Mouse (Mus musculus) heart, embryonic 12.5 days (tissue): Measurements from ENCODE around the gene Grin3b. TPM values are rescaled to one million over a fixed set of nuclear protein-coding genes. Genes with fewer than 3 reads are reported as not detected.

Experiments
- ATAC-seq: fragments of 200-750 bp; cut with Nextera tagmentation; 2 replicates; pipeline ENCODE4 v1.8.0; 2017; ENCODE audit warnings: moderate TSS enrichment, moderate library complexity; ENCODE audit not compliant: insufficient number of reproducible peaks, low FRiP score
- H3K27ac ChIP-seq: fragments of 300-500 bp; sonication (generic); 2 replicates; pipeline ENCODE4 v1.5.1; 2016; ENCODE audit warnings: mild to moderate bottlenecking, moderate library complexity; ENCODE audit not compliant: poor library complexity, severe bottlenecking
- H3K27me3 ChIP-seq: fragments of 300-500 bp; sonication (generic); replicated peaks from 2 replicates; pipeline ENCODE4 v1.6.1; 2016; ENCODE audit warnings: mild to moderate bottlenecking, moderate library complexity
- H3K36me3 ChIP-seq: fragments of 300-500 bp; sonication (generic); 2 replicates; pipeline ENCODE4 v1.6.1; 2016; ENCODE audit warnings: mild to moderate bottlenecking, moderate library complexity
- H3K4me1 ChIP-seq: fragments of 300-500 bp; sonication (generic); replicated peaks from 2 replicates; pipeline ENCODE4 v1.6.1; 2016; ENCODE audit warnings: mild to moderate bottlenecking
- H3K4me2 ChIP-seq: fragments of 300-500 bp; sonication (generic); 2 replicates; pipeline ENCODE4 v1.6.1; 2016; ENCODE audit warnings: mild to moderate bottlenecking, moderate library complexity
- H3K4me3 ChIP-seq: fragments of 300-500 bp; sonication (generic); 2 replicates; pipeline ENCODE4 v1.5.1; 2016; ENCODE audit warnings: mild to moderate bottlenecking
- H3K9ac ChIP-seq: fragments of 300-500 bp; sonication (generic); 2 replicates; pipeline ENCODE4 v1.6.1; 2016; ENCODE audit warnings: mild to moderate bottlenecking, moderate library complexity
- H3K9me3 ChIP-seq: fragments of 300-500 bp; sonication (generic); replicated peaks from 2 replicates; pipeline ENCODE4 v1.6.1; 2016; ENCODE audit warnings: mild to moderate bottlenecking, moderate library complexity
- WGBS: fragments of 180-500 bp; shearing (Covaris S2); methylation state at CpG from one replicate; pipeline ENCODE4 v1.1.7; 2016; 5-methylcytosine and 5-hydroxymethylcytosine counted together
- polyA plus RNA-seq: library from polyadenylated mRNA; unstranded; fragments of >200 nt; fragmentation: Nextera tagmentation; extraction: Ambion mirVana; gene quantifications from 2 replicates; pipeline ENCODE4 v1.2.1, GENCODE M21; 2016

Gene Grin3b
- polyA plus RNA-seq, 1 experiment from 2014 or later: 0.29 TPM

DNA sequence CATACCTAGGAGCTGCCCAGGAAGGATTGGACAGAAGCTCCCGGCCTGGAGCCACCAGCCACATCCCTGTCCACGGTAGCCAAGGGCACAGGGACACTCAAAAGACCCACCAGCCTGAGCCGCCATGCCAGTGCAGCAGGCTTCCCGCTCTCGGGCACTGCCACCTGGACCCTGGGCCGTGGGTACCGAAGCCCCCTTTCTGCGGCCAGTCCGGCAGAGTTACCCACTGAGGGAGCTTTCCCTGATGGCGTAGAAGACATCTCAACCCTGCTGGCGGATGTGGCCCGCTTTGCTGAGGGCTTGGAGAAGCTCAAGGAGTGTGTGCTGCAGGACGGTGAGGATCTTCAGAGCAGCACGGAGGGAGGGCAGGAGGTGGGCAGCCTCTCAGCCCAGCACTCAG lies 47.3 kb downstream of the Grin3b start:
- 77% methylated on average over 14 of the region's 14 CpGs for WGBS
- Histone ChIP-seq H3K9ac (no peak overlapping the region), H3K27me3 (peaks cover 39% of the 10 kb centered on the region), H3K4me2 (peak overlapping the region; percentile 23; the same call in 1 of the 2 replicates), H3K9me3 (no peaks in the 10 kb centered on the region), H3K36me3 (peaks cover 10% of the 10 kb centered on the region; the same call in 1 of the 2 replicates), H3K4me3 (no peak overlapping the region), H3K4me1 (peaks cover 29% of the 10 kb centered on the region), H3K27ac (no peak overlapping the region)
- no peak for ATAC-seq

DNA sequence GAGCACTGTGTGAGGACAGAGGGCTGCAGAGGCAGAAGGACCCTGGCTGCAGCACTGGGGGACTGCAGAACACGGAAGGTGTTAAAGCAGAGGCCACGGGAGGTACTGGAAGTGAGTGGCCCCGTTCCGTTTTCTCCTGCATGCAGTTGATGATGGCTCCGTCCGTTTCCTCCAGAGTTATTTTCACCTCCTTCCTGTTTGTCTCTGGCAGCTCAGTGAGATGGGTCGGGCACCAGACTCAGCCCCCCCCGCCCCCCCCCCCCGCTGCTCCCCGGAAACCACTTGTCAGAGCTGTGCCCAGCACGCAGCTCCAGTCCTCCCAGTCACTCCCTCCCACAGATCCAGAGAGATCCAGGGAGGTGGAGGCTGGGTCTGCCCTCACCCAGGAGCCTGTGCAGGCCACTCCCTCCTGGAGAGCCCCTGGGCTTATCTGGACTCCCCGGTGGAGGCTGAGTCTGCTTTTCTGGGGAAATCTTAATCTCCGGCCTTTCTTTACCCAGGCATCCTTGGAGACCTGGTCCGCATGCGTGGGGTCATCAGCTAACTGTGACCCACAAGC lies 48.3 kb downstream of the Grin3b start:
- Histone ChIP-seq H3K4me3 (peak overlapping the region; percentile 30), H3K27me3 (peaks cover 28% of the 10 kb centered on the region), H3K27ac (peak overlapping the region; percentile 41), H3K4me1 (peaks cover 29% of the 10 kb centered on the region), H3K36me3 (peaks cover 10% of the 10 kb centered on the region; the same call in 1 of the 2 replicates), H3K4me2 (peak overlapping the region; percentile 62), H3K9ac (0 out of 2 replicates have a peak overlapping the region, but pooled peaks have one; percentile 5), H3K9me3 (no peaks in the 10 kb centered on the region)
- ATAC-seq: peak; percentile 69; the same call in 1 of the 2 replicates
- WGBS: 1% methylated on average over 15 of the region's 15 CpGs

- WGBS: 8% methylated on average over 20 of the region's 20 CpGs
- peak overlapping the region; percentile 62 for H3K4me2 ChIP-seq
- no peaks in the 10 kb centered on the region for H3K9me3 ChIP-seq
- H3K27ac ChIP-seq: peak overlapping the region; percentile 41
- H3K4me3 ChIP-seq: peak overlapping the region; percentile 30
- ATAC-seq: peak; percentile 70
- peaks cover 10% of the 10 kb centered on the region; the same call in 1 of the 2 replicates for H3K36me3 ChIP-seq
- H3K27me3 ChIP-seq: peaks cover 20% of the 10 kb centered on the region
- H3K9ac ChIP-seq: peak overlapping the region; percentile 53
- H3K4me1 ChIP-seq: peaks cover 29% of the 10 kb centered on the region
Measured at GRCm38 (mm10) chr10:80019471-80020131, 49.1 kb downstream of the Grin3b start.

- H3K4me2 ChIP-seq: peak overlapping the region; percentile 62
- peaks cover 29% of the 10 kb centered on the region for H3K4me1 ChIP-seq
- H3K27me3 ChIP-seq: peaks cover 14% of the 10 kb centered on the region
- peak overlapping the region; percentile 30 for H3K4me3 ChIP-seq
- no peak for ATAC-seq
- peaks cover 13% of the 10 kb centered on the region; the same call in 1 of the 2 replicates for H3K36me3 ChIP-seq
- 32% methylated on average over 11 of the region's 11 CpGs for WGBS
- 0 out of 2 replicates have a peak overlapping the region, but pooled peaks have one; percentile 41 for H3K27ac ChIP-seq
- H3K9me3 ChIP-seq: no peaks in the 10 kb centered on the region
- peak overlapping the region; percentile 53; the same call in 1 of the 2 replicates for H3K9ac ChIP-seq
Measured at GRCm38 (mm10) chr10:80020191-80020590, 49.7 kb downstream of the Grin3b start.

DNA sequence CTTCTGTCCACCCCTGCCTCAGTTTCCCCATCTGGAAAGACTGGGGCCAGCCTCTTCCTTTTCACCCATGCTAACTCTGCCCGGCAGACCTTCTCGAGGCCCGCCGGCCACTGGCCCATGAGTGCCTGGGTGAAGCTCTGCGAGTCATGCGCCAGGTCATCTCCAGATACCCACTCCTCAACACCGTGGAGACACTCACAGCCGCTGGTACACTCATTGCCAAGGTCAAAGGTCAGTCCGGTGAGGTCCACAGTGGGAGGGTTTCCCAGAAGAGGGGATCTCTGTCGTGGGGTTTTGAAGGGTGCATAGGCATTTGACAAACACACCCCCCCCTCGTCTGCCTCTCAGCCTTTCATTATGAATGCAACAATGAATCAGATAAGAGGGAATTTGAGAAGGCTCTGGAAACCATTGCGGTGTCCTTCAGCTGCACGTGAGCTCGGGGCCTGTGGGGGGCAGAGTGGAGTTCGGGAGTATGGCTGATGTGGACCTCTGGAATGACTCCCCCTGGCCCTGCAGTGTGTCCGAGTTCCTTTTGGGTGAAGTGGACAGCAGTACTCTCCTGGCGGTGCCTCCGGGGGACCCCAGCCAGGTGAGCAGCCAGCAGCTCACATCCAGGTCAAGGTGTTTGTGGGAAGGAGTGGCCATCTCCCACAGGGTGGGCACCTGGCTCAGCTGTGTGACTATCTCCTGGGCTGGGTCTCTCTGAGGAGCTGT lies 50.2 kb downstream of the Grin3b start:
- Histone ChIP-seq H3K4me1 (peaks cover 28% of the 10 kb centered on the region), H3K27me3 (peaks cover 9% of the 10 kb centered on the region), H3K9ac (0 out of 2 replicates have a peak overlapping the region, but pooled peaks have one; percentile 53), H3K4me2 (peak overlapping the region; percentile 62), H3K36me3 (peaks cover 13% of the 10 kb centered on the region; the same call in 1 of the 2 replicates), H3K27ac (no peak overlapping the region), H3K9me3 (no peaks in the 10 kb centered on the region), H3K4me3 (peak overlapping the region; percentile 30; the same call in 1 of the 2 replicates)
- WGBS: 80% methylated on average over 18 of the region's 18 CpGs
- ATAC-seq: no peak

DNA sequence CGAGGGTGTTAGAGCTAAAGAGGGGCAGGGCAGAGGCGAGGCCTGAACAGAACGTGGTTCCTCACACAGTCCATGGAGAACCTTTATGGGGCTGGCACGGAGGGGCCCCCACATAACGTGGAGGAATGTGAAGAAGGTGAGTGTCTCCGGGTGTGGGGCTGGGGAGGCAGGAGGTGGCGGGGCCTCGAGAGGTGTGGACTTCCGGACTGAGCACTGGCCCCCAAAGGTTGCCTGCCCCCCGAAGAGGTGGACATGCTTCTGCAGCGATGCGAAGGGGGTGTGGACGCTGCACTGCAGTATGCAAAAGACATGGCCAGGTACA lies 50.8 kb downstream of the Grin3b start:
- H3K4me3 ChIP-seq: no peak overlapping the region
- no peaks in the 10 kb centered on the region for H3K9me3 ChIP-seq
- 89% methylated on average over 13 of the region's 13 CpGs for WGBS
- H3K9ac ChIP-seq: no peak overlapping the region
- H3K27me3 ChIP-seq: peaks cover 6% of the 10 kb centered on the region; the same call in 1 of the 2 replicates
- H3K4me2 ChIP-seq: no peak overlapping the region
- H3K36me3 ChIP-seq: peaks cover 13% of the 10 kb centered on the region; the same call in 1 of the 2 replicates
- H3K27ac ChIP-seq: no peak overlapping the region
- ATAC-seq: no peak
- H3K4me1 ChIP-seq: peaks cover 24% of the 10 kb centered on the region

DNA sequence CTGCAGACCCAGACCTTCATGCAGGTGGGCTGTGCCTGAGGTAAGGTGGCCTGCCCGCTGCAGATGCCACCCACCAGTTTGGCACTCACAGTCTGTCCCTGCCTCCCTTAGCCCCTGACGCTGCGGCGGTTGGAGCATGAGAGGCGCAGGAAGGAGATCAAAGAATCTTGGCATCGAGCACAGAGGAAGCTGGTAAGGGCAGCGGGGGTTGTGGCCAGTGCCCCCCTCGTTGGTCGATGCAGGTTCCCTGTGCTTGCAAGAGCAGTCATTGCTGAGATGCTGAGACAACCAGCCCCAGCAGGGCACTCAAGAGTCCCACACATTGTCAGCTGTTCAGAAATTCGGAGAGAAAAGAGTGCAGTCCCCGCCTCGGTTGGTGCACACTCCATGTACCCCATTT lies 51.6 kb downstream of the Grin3b start:
- no peak overlapping the region for H3K9ac ChIP-seq
- no peak overlapping the region for H3K27ac ChIP-seq
- WGBS: 91% methylated on average over 12 of the region's 12 CpGs
- no peak for ATAC-seq
- no peak overlapping the region for H3K4me3 ChIP-seq
- peaks cover 21% of the 10 kb centered on the region for H3K4me1 ChIP-seq
- H3K4me2 ChIP-seq: no peak overlapping the region
- H3K27me3 ChIP-seq: peaks cover 6% of the 10 kb centered on the region; the same call in 1 of the 2 replicates
- H3K9me3 ChIP-seq: no peaks in the 10 kb centered on the region
- peaks cover 17% of the 10 kb centered on the region; the same call in 1 of the 2 replicates for H3K36me3 ChIP-seq

GRCm38 (mm10) chr10:80022806-80023205 lies 52.3 kb downstream of the Grin3b start:
- H3K36me3 ChIP-seq: peaks cover 17% of the 10 kb centered on the region; the same call in 1 of the 2 replicates

GRCm38 (mm10) chr10:80023758-80024157 lies 53.2 kb downstream of the Grin3b start:
- no peak overlapping the region for H3K9ac ChIP-seq
- peaks cover 17% of the 10 kb centered on the region for H3K4me1 ChIP-seq
- H3K4me2 ChIP-seq: no peak overlapping the region
- ATAC-seq: no peak
- H3K9me3 ChIP-seq: no peaks in the 10 kb centered on the region
- no peaks in the 10 kb centered on the region for H3K27me3 ChIP-seq
- WGBS: 84% methylated on average over 5 of the region's 5 CpGs
- H3K4me3 ChIP-seq: no peak overlapping the region
- peaks cover 17% of the 10 kb centered on the region; the same call in 1 of the 2 replicates for H3K36me3 ChIP-seq
- no peak overlapping the region for H3K27ac ChIP-seq

More at GRCm38 (mm10) chr10:80022806-80023205, 52.3 kb downstream of the Grin3b start:
- Histone ChIP-seq H3K27me3 (peaks cover 1% of the 10 kb centered on the region; the same call in 1 of the 2 replicates), H3K4me2 (no peak overlapping the region), H3K27ac (no peak overlapping the region), H3K4me3 (no peak overlapping the region), H3K4me1 (peaks cover 21% of the 10 kb centered on the region), H3K9ac (no peak overlapping the region), H3K9me3 (no peaks in the 10 kb centered on the region)
- 93% methylated on average over 8 of the region's 8 CpGs for WGBS
- no peak for ATAC-seq

DNA sequence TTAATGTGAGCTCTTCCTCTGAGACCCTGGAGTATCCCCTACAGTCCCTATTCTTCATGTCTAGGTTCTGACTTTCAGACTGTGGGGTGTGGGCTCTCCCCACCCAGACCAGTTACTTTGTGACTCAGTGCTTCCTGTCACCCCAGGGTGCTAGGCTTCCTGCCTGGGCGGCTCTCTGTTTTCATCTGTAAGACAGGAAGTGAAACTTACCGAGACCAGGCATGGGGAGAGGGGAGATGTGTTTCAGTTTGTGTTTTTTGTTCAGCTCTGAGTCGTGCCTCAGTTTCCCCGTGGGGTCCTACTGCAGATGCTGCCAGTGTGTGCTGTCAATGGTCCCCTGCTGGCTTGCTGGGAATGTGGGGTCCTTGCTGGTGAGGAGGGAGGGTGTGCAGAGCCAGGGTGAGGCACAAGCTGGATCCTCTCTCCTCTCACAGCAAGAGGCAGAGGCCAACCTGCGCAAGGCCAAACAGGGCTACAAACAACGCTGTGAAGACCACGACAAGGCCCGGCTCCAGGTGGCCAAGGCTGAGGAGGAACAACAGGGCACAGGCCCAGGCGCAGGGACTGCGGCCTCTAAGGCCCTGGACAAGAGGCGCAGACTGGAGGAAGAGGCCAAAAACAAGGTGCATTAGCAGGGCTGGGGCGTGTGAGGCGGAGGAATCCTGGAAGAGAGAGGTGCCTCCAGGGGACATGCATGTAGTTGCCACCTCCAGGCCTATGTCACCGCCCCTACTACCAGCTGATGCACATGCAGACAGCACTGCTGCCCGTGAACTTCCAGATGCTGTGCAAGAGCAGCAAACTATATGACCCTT lies 53.9 kb downstream of the Grin3b start:
- Histone ChIP-seq H3K4me1 (peaks cover 11% of the 10 kb centered on the region), H3K36me3 (peaks cover 21% of the 10 kb centered on the region; the same call in 1 of the 2 replicates), H3K9me3 (no peaks in the 10 kb centered on the region), H3K27me3 (no peaks in the 10 kb centered on the region), H3K4me3 (no peak overlapping the region), H3K27ac (no peak overlapping the region), H3K4me2 (no peak overlapping the region), H3K9ac (no peak overlapping the region)
- 76% methylated on average over 15 of the region's 15 CpGs for WGBS
- ATAC-seq: no peak
